Mouse (Mus musculus) embryonic facial prominence, embryonic 15.5 days (tissue): ENCODE measurements around the gene AI481877. TPM values are rescaled to one million over a fixed set of nuclear protein-coding genes. Genes with fewer than 3 reads are reported as not detected.

Experiments used
- ATAC-seq: fragments of 200-750 bp; cut with Nextera tagmentation; 2 replicates; pipeline ENCODE4 v1.8.0; 2017; ENCODE audit warnings: low read depth, moderate TSS enrichment; ENCODE audit not compliant: insufficient number of reproducible peaks, low FRiP score, low TSS enrichment
- H3K27ac ChIP-seq: fragments of 300-500 bp; sonication (generic); replicated peaks from 2 replicates; pipeline ENCODE4 v1.5.1; 2015; ENCODE audit warnings: mild to moderate bottlenecking, inconsistent platforms
- H3K27me3 ChIP-seq: fragments of 300-500 bp; sonication (generic); 2 replicates; pipeline ENCODE4 v1.6.1; 2015; ENCODE audit warnings: inconsistent platforms
- H3K36me3 ChIP-seq: fragments of 300-500 bp; sonication (generic); 2 replicates; pipeline ENCODE4 v1.6.1; 2015; ENCODE audit warnings: mild to moderate bottlenecking, inconsistent platforms
- H3K4me1 ChIP-seq: fragments of 300-500 bp; sonication (generic); 2 replicates; pipeline ENCODE4 v1.6.1; 2015; ENCODE audit warnings: inconsistent platforms
- H3K4me2 ChIP-seq: fragments of 300-500 bp; sonication (generic); replicated peaks from 2 replicates; pipeline ENCODE4 v1.6.1; 2015; ENCODE audit warnings: mild to moderate bottlenecking, inconsistent platforms
- H3K4me3 ChIP-seq: fragments of 300-500 bp; sonication (generic); replicated peaks from 2 replicates; pipeline ENCODE4 v1.5.1; 2015; ENCODE audit warnings: mild to moderate bottlenecking, inconsistent platforms
- H3K9ac ChIP-seq: fragments of 300-500 bp; sonication (generic); 2 replicates; pipeline ENCODE4 v1.6.1; 2015; ENCODE audit warnings: inconsistent platforms
- H3K9me3 ChIP-seq: fragments of 300-500 bp; sonication (generic); replicated peaks from 2 replicates; pipeline ENCODE4 v1.6.1; 2016; ENCODE audit warnings: inconsistent platforms
- WGBS: fragments of 180-500 bp; shearing (Covaris S2); methylation state at CpG from one replicate; pipeline ENCODE4 v1.1.7; 2015; 5-methylcytosine and 5-hydroxymethylcytosine counted together
- polyA plus RNA-seq: library from polyadenylated mRNA; unstranded; fragments of >200 nt; fragmentation: Nextera tagmentation; extraction: Ambion mirVana; gene quantifications from 2 replicates; pipeline ENCODE4 v1.2.1, GENCODE M21; 2015

AI481877 gene
- polyA plus RNA-seq, 1 experiment from 2014 or later: not detected

DNA sequence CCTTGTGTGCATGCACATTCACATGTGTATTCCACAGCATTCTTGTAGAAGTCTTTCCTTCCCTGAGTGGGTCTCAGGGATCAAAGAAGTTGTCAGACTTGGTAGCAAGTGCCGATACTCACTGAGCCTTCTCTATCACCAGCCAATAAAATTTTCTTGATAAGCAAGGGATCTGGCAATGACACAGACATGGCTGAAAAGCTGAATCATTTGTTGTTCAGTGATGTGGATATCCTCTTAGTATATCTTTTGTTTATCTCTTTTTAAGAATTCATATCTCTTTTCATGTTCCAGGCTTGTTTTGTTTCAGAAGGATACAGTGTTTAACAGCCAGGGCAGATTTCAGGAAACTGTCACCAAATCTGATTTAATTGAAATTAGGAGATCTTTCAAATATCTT lies 140.1 kb downstream of the AI481877 start:
- 87% methylated on average over 1 of the region's 1 CpGs for WGBS
- peaks cover 5% of the 10 kb centered on the region for H3K4me1 ChIP-seq
- H3K4me3 ChIP-seq: no peak overlapping the region
- H3K9ac ChIP-seq: no peak overlapping the region
- H3K27ac ChIP-seq: no peak overlapping the region
- no peak overlapping the region for H3K4me2 ChIP-seq
- H3K9me3 ChIP-seq: no peaks in the 10 kb centered on the region
- no peaks in the 10 kb centered on the region for H3K27me3 ChIP-seq
- ATAC-seq: no peak
- no peaks in the 10 kb centered on the region for H3K36me3 ChIP-seq

GRCm38 (mm10) chr4:58997081-58997480 lies 141.7 kb downstream of the AI481877 start:
- no peak overlapping the region for H3K4me3 ChIP-seq
- H3K9me3 ChIP-seq: no peaks in the 10 kb centered on the region
- no peaks in the 10 kb centered on the region for H3K4me1 ChIP-seq
- no peak for ATAC-seq
- no peaks in the 10 kb centered on the region for H3K27me3 ChIP-seq
- H3K27ac ChIP-seq: no peak overlapping the region
- WGBS: 80% methylated on average over 5 of the region's 5 CpGs
- no peak overlapping the region for H3K4me2 ChIP-seq
- H3K36me3 ChIP-seq: no peaks in the 10 kb centered on the region
- H3K9ac ChIP-seq: no peak overlapping the region

DNA sequence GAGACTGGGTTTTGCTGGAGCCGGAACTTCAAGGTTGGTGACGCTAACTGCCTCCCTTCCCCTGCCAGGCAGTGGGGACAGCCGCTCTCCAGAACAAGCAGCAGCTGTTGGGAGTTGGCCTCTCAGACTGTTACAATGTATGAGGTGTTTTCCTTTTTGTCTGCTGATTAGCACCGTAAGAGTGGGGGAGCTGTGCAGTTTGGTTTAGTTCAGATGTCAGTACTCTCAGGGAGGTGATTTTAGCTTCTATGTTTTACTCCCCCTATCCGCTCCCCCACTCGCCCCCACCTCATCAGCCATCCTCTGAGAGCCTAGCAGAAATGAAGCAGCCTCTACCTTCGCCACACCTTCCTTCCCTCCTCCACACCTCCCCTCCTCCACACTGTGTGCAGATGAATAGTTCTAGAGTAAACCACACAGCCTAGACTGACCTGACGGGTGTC lies 143.5 kb downstream of the AI481877 start:
- Histone ChIP-seq H3K36me3 (no peaks in the 10 kb centered on the region), H3K4me2 (no peak overlapping the region), H3K9ac (no peak overlapping the region), H3K4me3 (no peak overlapping the region), H3K9me3 (no peaks in the 10 kb centered on the region), H3K4me1 (no peaks in the 10 kb centered on the region), H3K27ac (no peak overlapping the region), H3K27me3 (no peaks in the 10 kb centered on the region)
- WGBS: 72% methylated on average over 8 of the region's 8 CpGs
- no peak for ATAC-seq

DNA sequence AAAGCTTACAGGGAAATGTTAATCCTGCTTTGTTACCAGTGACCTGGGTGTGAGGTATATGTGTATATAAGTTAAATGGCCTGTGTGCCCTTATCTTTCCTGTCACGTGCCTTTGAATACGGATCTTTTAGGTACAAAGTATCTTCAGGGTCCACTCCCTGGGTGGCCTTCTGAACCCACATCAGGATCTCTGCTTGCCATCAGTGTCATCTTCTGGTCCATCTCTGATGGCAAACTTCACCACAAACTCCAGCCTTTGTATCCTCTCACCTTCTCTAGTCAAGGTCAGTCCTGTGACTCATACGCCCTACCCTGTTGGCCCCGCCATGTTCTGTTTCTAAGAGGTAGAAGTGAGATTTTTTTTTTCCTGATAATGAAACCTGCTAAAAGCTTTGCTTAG lies 144.0 kb downstream of the AI481877 start, which contains the start of gene Dnajc25:
Gene Dnajc25, plus strand, starts transcription at position 301 of the 400 bp plus-strand sequence.
- Histone ChIP-seq H3K4me2 (no peak within 1 kb of the TSS), H3K27ac (no peak within 1 kb of the TSS), H3K36me3 (no peaks in the 10 kb centered on the region), H3K27me3 (no peaks in the 10 kb centered on the region), H3K9ac (no peak within 1 kb of the TSS), H3K4me1 (no peaks in the 10 kb centered on the region), H3K4me3 (no peak within 1 kb of the TSS), H3K9me3 (no peaks in the 10 kb centered on the region)
- ATAC-seq: no peak
- WGBS: 91% methylated on average over 4 of the region's 4 CpGs

Other genes with a start within 250 kb of the AI481877 start
- gene Ecpas, start 226.2 kb downstream of the AI481877 start, polyA plus RNA-seq: 26.8 and 34.8 TPM in 2 replicates
- gene Zkscan16, start 195.4 kb downstream of the AI481877 start, polyA plus RNA-seq: 0.74 and 0.80 TPM in 2 replicates
- 28.1 and 29.3 TPM in 2 replicates for gene Ptgr1, start 151.9 kb downstream of the AI481877 start, polyA plus RNA-seq
- 14.2 and 16.2 TPM in 2 replicates for gene Dnajc25, start 143.9 kb downstream of the AI481877 start, polyA plus RNA-seq
- 17.7 and 23.8 TPM in 2 replicates for gene Gm20503, start 135.8 kb downstream of the AI481877 start, polyA plus RNA-seq
- gene Gng10, start 103.9 kb downstream of the AI481877 start, polyA plus RNA-seq: 121 and 132 TPM in 2 replicates
- 10.4 and 12.1 TPM in 2 replicates for gene Ugcg, start 50.3 kb upstream of the AI481877 start, polyA plus RNA-seq